Mouse (Mus musculus) liver, adult 2 months (tissue): ENCODE data around the gene Adgrf5.

Experiments used
- CTCF ChIP-seq: fragments of 200-500 bp; IDR thresholded peaks from 2 replicates; pipeline ENCODE4 v1.5.1; 2011; ENCODE audit warnings: low read depth, low read length, control low read depth
- POLR2A ChIP-seq: fragments of 200-500 bp; IDR thresholded peaks from 2 replicates; pipeline ENCODE4 v1.6.1; 2011; ENCODE audit warnings: low read length, control low read depth; ENCODE audit not compliant: insufficient read depth; ENCODE audit errors: extremely low read depth

GRCm38 (mm10) chr17:43393669-43394068 is 33.4 kb downstream of the Adgrf5 start:
- TF ChIP-seq CTCF (no peak), POLR2A (no peak)
